Mouse (Mus musculus) hindbrain, embryonic 10.5 days (tissue): Measurements from ENCODE around the gene Slfn14. TPM values are rescaled to one million over a fixed set of nuclear protein-coding genes. Genes with fewer than 3 reads are reported as not detected.

Experiments used
- DNase-seq: peaks from one replicate; pipeline ENCODE4 v3.0.0-alpha.2; 2017; ENCODE audit warnings: low spot score
- H3K27ac ChIP-seq: fragments of 300-500 bp; sonication (generic); 2 replicates; pipeline ENCODE4 v1.5.1; 2016; ENCODE audit warnings: mild to moderate bottlenecking, moderate library complexity
- H3K27me3 ChIP-seq: fragments of 300-500 bp; sonication (generic); 2 replicates; pipeline ENCODE4 v1.6.1; 2016; ENCODE audit warnings: mild to moderate bottlenecking; ENCODE audit not compliant: poor library complexity, insufficient read depth, severe bottlenecking
- H3K36me3 ChIP-seq: fragments of 300-500 bp; sonication (generic); 2 replicates; pipeline ENCODE4 v1.6.1; 2016; ENCODE audit warnings: mild to moderate bottlenecking, moderate library complexity
- H3K4me1 ChIP-seq: fragments of 300-500 bp; sonication (generic); replicated peaks from 2 replicates; pipeline ENCODE4 v1.6.1; 2016; ENCODE audit warnings: mild to moderate bottlenecking
- H3K4me3 ChIP-seq: fragments of 300-500 bp; sonication (generic); 2 replicates; pipeline ENCODE4 v1.5.1; 2016; ENCODE audit warnings: mild to moderate bottlenecking, moderate library complexity
- H3K9me3 ChIP-seq: fragments of 300-500 bp; sonication (generic); 2 replicates; pipeline ENCODE4 v1.6.1; 2016; ENCODE audit warnings: mild to moderate bottlenecking, moderate library complexity
- WGBS: fragments of 180-500 bp; shearing (Covaris S2); methylation state at CpG from one replicate; pipeline ENCODE4 v1.1.7; 2016; 5-methylcytosine and 5-hydroxymethylcytosine counted together
- polyA plus RNA-seq: library from polyadenylated mRNA; unstranded; fragments of >200 nt; fragmentation: Nextera tagmentation; extraction: Ambion mirVana; gene quantifications from 2 replicates; pipeline ENCODE4 v1.2.1, GENCODE M21; 2016

The Slfn14 gene
- polyA plus RNA-seq, 1 experiment from 2014 or later, result 0.30 TPM

DNA sequence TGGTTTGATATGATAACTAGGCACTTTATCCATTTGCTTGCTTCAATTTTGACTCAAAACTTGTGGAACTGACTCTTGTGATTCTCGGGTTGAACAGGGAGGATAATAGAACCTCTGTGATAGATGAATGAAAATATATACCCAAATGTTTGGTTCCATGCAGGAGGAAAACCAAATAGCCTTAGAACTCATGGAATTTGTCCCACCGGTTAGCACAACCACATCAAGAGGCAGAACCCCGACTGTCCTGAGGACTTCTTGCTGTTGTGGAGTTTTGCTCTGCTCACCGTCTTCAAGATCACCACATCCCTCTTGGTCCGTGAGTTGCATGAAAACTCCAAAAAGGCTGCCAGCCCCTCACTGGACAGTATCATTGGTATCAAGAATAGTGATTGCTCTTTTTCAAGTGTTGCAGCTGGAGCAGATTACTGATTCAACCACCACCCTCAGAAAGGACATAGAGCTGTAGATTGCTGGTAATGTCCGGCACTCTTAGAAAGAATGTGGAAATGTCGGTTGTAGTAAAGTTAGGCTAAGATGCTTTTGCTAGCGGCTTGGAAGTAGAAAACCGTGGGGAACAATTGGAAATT is 61.1 kb downstream of the Slfn14 start:
- Histone ChIP-seq H3K4me1 (no peaks in the 10 kb centered on the region), H3K9me3 (no peaks in the 10 kb centered on the region), H3K4me3 (no peak overlapping the region), H3K27ac (no peak overlapping the region), H3K36me3 (no peaks in the 10 kb centered on the region), H3K27me3 (no peaks in the 10 kb centered on the region)
- WGBS, result 91% methylated on average over 9 of the region's 9 CpGs
- DNase-seq, result no peak

Other genes with a start within 250 kb of the Slfn14 start
- gene Slfn2, start 221.6 kb downstream of the Slfn14 start, polyA plus RNA-seq, result 0.85 and 1.9 TPM in 2 replicates
- not detected in 2 replicates for gene Slfn1, start 169.9 kb downstream of the Slfn14 start, polyA plus RNA-seq
- gene Slfn4, start 111.5 kb downstream of the Slfn14 start, polyA plus RNA-seq, result not detected in 2 replicates
- gene Slfn3, start 95.4 kb downstream of the Slfn14 start, polyA plus RNA-seq, result 0.16 and 0.66 TPM in 2 replicates
- 78.9 and 89.2 TPM in 2 replicates for gene Ap2b1, start 12.3 kb upstream of the Slfn14 start, polyA plus RNA-seq
- 13.9 and 17.2 TPM in 2 replicates for gene Pex12, start 15.9 kb upstream of the Slfn14 start, polyA plus RNA-seq
- gene Rasl10b, start 122.4 kb upstream of the Slfn14 start, polyA plus RNA-seq, result 4.3 and 11.1 TPM in 2 replicates
- 0.27 and 0.39 TPM in 2 replicates for gene Gas2l2, start 142.7 kb upstream of the Slfn14 start, polyA plus RNA-seq
- 0.97 TPM in 1 of 2 replicates, not detected in the other for gene 1700020L24Rik, start 151.0 kb upstream of the Slfn14 start, polyA plus RNA-seq
- gene Mmp28, start 176.3 kb upstream of the Slfn14 start, polyA plus RNA-seq, result 1.1 and 1.3 TPM in 2 replicates
- gene Taf15, start 186.4 kb upstream of the Slfn14 start, polyA plus RNA-seq, result 9.2 and 11.3 TPM in 2 replicates
- gene Heatr9, start 235.4 kb upstream of the Slfn14 start, polyA plus RNA-seq, result 0.10 TPM in 1 of 2 replicates, not detected in the other
- not detected in 2 replicates for gene Ccl5, start 243.8 kb upstream of the Slfn14 start, polyA plus RNA-seq